In the genomic region with DNA sequence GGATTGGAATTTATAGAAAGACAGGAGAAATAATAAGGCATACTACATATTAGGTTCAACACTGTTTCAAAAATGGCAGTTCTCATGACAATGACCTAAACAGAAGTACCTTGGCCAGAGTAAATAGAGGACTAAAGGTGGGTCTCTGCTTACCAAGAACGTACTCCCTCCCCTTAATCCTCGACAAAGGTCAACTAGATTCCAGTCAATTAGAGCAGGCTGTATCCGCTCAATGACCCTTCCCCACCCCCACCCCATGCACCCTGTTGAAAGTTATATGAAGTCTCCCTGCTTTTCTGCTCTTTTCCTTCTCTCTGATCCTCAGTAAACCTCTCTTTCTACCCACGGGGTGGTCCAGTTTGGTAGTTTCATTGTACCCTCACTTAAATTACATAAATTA, we compare ENCODE assay signal across 16 mouse cellular contexts.
"Had no signal": no experiment of that assay in that cellular context is flagged by ENCODE, and none has a peak within 500 bp of the region (broad histone marks: within the 10 kb centered on the region; RNA-seq: fewer than 3 reads in every experiment).

No protein-coding gene starts in this region.

- H3K36me3 ChIP-seq: neural tube, embryonic 13.5 days; neural tube, embryonic 15.5 days; stomach, embryonic 15.5 days had no signal

- H3K4me3 ChIP-seq: neural tube, embryonic 13.5 days; neural tube, embryonic 15.5 days; stomach, embryonic 15.5 days had no signal

- H3K9me3 ChIP-seq: neural tube, embryonic 13.5 days; neural tube, embryonic 15.5 days; stomach, embryonic 15.5 days had no signal

- H3K27me3 ChIP-seq: neural tube, embryonic 13.5 days; neural tube, embryonic 15.5 days; stomach, embryonic 15.5 days had no signal

- DNase-seq: retina, postnatal 1 day; right cerebral cortex, adult 18-20 months; right cerebral cortex, postnatal 14 days; right cerebral cortex, postnatal 25 days; right cerebral cortex, postnatal 4 days; spleen, adult 18-20 months; thymus, adult 18-20 months; thymus, adult 2 months; thymus, postnatal 14 days; thymus, postnatal 25 days; thymus, postnatal 36 days; thymus, postnatal 4 days had no signal

- H3K9ac ChIP-seq: neural tube, embryonic 13.5 days; neural tube, embryonic 15.5 days; stomach, embryonic 15.5 days had no signal

- H3K27ac ChIP-seq: neural tube, embryonic 13.5 days; neural tube, embryonic 15.5 days; stomach, embryonic 15.5 days; stomach, postnatal 0 days had no signal

- H3K4me1 ChIP-seq: neural tube, embryonic 13.5 days; neural tube, embryonic 15.5 days; stomach, embryonic 15.5 days had no signal
